Mouse (Mus musculus) duodenum, adult 2 months (tissue): ENCODE data around the gene Arel1. TPM values are rescaled to one million over a fixed set of nuclear protein-coding genes. Genes with fewer than 3 reads are reported as not detected.

Experiments
- polyA plus RNA-seq: library from polyadenylated mRNA; depleted of rRNA; stranded (reverse); fragments of >200 nt; gene quantifications from 2 replicates; pipeline ENCODE4 v1.2.3, GENCODE M21; 2012; ENCODE audit warnings: low replicate concordance; rRNA removed

The Arel1 gene
- polyA plus RNA-seq, result 14.7 and 15.0 TPM in 2 replicates

GRCm38 (mm10) chr12:84970428-84971096, at the start of gene Arel1, which contains the start of gene Fcf1:
Arel1 (minus strand) TSS chr12:84970900.
Fcf1 (plus strand) TSS chr12:84970897.

DNA sequence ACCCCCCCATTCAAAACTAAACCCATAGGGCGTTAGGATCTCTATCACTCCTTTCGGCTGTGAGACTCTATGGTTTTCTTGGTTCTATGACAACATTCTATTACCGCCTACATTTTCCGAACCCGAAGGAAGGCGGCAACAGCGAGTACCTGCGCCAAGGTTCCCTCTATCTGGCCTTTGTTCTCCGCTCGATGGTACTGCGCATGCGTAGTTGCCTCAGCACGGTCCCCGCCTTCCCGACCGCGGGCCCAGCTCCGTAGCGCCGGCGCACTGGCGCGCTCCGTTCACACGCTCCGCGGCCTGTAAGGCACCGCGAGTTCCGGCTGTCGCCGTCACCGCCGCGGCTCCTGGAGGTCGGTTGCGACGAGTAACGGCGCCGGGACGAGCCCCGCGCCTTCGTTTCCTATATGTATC, 25.4 kb upstream of the Arel1 start, which contains the start of gene Ylpm1:
Gene Ylpm1 (plus strand): TSS at position 239 of the 414 bp plus-strand sequence.

DNA sequence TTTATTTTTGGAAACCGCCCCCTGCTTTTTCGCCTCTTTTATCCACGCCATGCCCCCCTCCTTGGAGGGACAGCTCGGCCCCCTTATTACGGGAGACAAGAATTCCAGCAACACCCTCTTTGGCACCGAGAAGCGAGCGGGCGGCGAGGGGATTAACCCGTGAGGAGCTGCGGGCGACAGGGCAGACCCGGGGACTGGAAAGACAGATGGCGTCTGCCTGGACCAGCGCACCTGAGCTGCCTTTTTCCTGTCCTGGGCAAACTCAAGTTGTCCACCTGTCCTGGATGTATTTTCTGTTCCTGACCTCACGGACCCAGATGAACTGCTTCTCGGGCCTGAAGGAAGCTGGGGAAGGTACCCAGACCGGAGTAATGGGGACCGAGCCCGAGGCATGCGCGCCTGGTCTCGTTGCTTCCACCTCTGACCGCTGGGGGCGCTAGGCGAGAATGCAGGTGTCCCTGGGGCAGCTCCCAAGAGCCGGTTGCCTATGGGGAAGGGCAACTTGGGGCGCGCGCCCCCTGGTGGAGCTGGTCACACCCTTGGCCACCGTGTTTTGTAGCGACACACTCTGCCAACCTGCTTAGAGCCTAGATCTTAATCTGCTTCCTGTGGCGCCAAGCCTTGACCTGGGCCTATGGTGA, 94.1 kb downstream of the Arel1 start, which contains the start of gene Ltbp2:
Gene Ltbp2 (minus strand): TSS at position 52 of the 641 bp plus-strand sequence.

Other genes starting within 250 kb of the Arel1 start
- gene Npc2, start 197.7 kb downstream of the Arel1 start, polyA plus RNA-seq, result 77.3 and 98.9 TPM in 2 replicates
- gene Isca2, start 197.6 kb downstream of the Arel1 start, polyA plus RNA-seq, result 30.4 and 34.3 TPM in 2 replicates
- gene Ltbp2, start 94.4 kb downstream of the Arel1 start, polyA plus RNA-seq, result 5.3 and 6.6 TPM in 2 replicates
- 7.4 and 14.4 TPM in 2 replicates for gene Fcf1, start within 50 bp of the Arel1 start, polyA plus RNA-seq
- 5.9 and 7.8 TPM in 2 replicates for gene Ylpm1, start 25.4 kb upstream of the Arel1 start, polyA plus RNA-seq
- 0.62 and 0.65 TPM in 2 replicates for gene Prox2, start 139.9 kb upstream of the Arel1 start, polyA plus RNA-seq
- gene Dlst, start 139.9 kb upstream of the Arel1 start, polyA plus RNA-seq, result 125 and 138 TPM in 2 replicates
- 0.47 and 0.98 TPM in 2 replicates for gene Rps6kl1, start 180.4 kb upstream of the Arel1 start, polyA plus RNA-seq
- 0.60 and 0.70 TPM in 2 replicates for gene Pgf, start 206.9 kb upstream of the Arel1 start, polyA plus RNA-seq
- gene Eif2b2, start 248.6 kb upstream of the Arel1 start, polyA plus RNA-seq, result 58.8 and 91.2 TPM in 2 replicates